Mouse (Mus musculus): Measurements from ENCODE around the gene Msmb.

Gene Msmb

GRCm38 (mm10) chr14:32145809-32146511 is 4.1 kb downstream of the Msmb start:
- DNase-seq (ENCODE audit: low read depth) = no peak

GRCm38 (mm10) chr14:32146578-32146977 is 4.8 kb downstream of the Msmb start:
- no peak for DNase-seq (ENCODE audit: low read depth)

GRCm38 (mm10) chr14:32150872-32151271 is 9.0 kb downstream of the Msmb start:
- DNase-seq (ENCODE audit: low read depth) = no peak

GRCm38 (mm10) chr14:32152243-32152965 is 10.6 kb downstream of the Msmb start:
- no peak for DNase-seq (ENCODE audit: low read depth)

GRCm38 (mm10) chr14:32153156-32153555 is 11.3 kb downstream of the Msmb start:
- DNase-seq (ENCODE audit: low read depth) = no peak

GRCm38 (mm10) chr14:32154758-32155157 is 12.9 kb downstream of the Msmb start:
- no peak for DNase-seq (ENCODE audit: low read depth)

- no peak for DNase-seq (ENCODE audit: low read depth)
Observed at GRCm38 (mm10) chr14:32159150-32159670, 17.4 kb downstream of the Msmb start.

- peak; percentile 100 for DNase-seq (ENCODE audit: low read depth)
Observed at GRCm38 (mm10) chr14:32159690-32160246, 17.9 kb downstream of the Msmb start, which contains the start of gene Ncoa4. Gene Ncoa4, plus strand, starts transcription at chr14:32159865.

GRCm38 (mm10) chr14:32160563-32160962 is 18.7 kb downstream of the Msmb start:
- DNase-seq (ENCODE audit: low read depth) = no peak

- DNase-seq (ENCODE audit: low read depth) = no peak
Observed at GRCm38 (mm10) chr14:32161090-32161885, 19.5 kb downstream of the Msmb start.

- DNase-seq (ENCODE audit: low read depth) = no peak
Observed at GRCm38 (mm10) chr14:32162231-32162630, 20.4 kb downstream of the Msmb start.

- DNase-seq (ENCODE audit: low read depth) = no peak
Observed at GRCm38 (mm10) chr14:32163203-32163888, 21.5 kb downstream of the Msmb start.

- DNase-seq (ENCODE audit: low read depth) = no peak
Observed at GRCm38 (mm10) chr14:32164173-32165051, 22.6 kb downstream of the Msmb start.

- DNase-seq (ENCODE audit: low read depth) = peak; percentile 77
Observed at GRCm38 (mm10) chr14:32165278-32166061, 23.6 kb downstream of the Msmb start.

GRCm38 (mm10) chr14:32166062-32166441 is 24.2 kb downstream of the Msmb start:
- no peak for DNase-seq (ENCODE audit: low read depth)

GRCm38 (mm10) chr14:32166840-32167239 is 25.0 kb downstream of the Msmb start:
- no peak for DNase-seq (ENCODE audit: low read depth)

GRCm38 (mm10) chr14:32167326-32167725 is 25.5 kb downstream of the Msmb start:
- no peak for DNase-seq (ENCODE audit: low read depth)

- DNase-seq (ENCODE audit: low read depth) = no peak
Observed at GRCm38 (mm10) chr14:32168653-32169231, 26.9 kb downstream of the Msmb start.

GRCm38 (mm10) chr14:32170137-32170536 is 28.3 kb downstream of the Msmb start:
- no peak for DNase-seq (ENCODE audit: low read depth)

Data from c-Kit-positive CD71-negative TER-119-negative erythroid progenitor cells, embryonic 14.5 days (primary cell).